6 mouse cellular contexts compared by ENCODE assay signal in the genomic region with DNA sequence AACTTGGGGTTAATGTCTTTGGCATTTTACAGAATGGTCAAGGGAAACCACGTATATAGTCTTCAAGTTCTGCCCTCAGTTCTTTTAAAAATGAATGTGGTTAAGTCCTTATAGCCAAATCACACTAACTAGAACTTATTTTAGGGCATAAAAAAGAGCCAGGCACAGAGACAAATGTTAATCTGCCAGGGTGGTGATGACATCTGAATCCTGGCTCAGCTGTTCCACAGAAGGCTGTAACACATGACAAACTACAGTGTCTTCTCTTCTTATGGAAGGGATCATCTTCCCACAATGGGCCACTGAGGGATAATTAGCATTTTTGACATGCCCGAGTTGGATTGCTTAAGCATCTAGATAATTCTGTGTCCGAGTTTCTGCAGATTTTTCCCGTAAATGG.
DNase-seq lines count a peak whose midpoint lies in the region; ATAC-seq and TF ChIP-seq lines count a peak whose summit lies in the region.
"Not testable (repeated sequence)": the region's sequence is repeated elsewhere in the genome, so short reads cannot be mapped to it uniquely, and the experiment has no call there.

No protein-coding gene starts in this region.

- intact Hi-C loops in left cerebral cortex, adult 2 months (cut with DNase I), result not testable (repeated sequence)

- H3K27me3 ChIP-seq in forebrain, embryonic 15.5 days, result not testable (repeated sequence)

- not testable (repeated sequence) for H3K4me1 ChIP-seq in forebrain, embryonic 15.5 days

- peak; percentile 73 for DNase-seq in brain, adult 2 months (ENCODE audit: low read depth, low spot score)
- DNase-seq in layer of hippocampus, adult 2 months (ENCODE audit: low spot score in 2 of 2), result peak in 1 of 2 experiments; percentile 45
- DNase-seq in layer of hippocampus, adult 9-10 months (ENCODE audit: low spot score), result peak; percentile 24
- not testable (repeated sequence) for DNase-seq in left cerebral cortex, adult 2 months (ENCODE audit: extremely low spot score in 1 of 2, low spot score in 2 of 2)

- H3K9ac ChIP-seq in forebrain, embryonic 15.5 days (replicated peaks), result not testable (repeated sequence)

- not testable (repeated sequence) for H3K36me3 ChIP-seq in forebrain, embryonic 15.5 days

- TF ChIP-seq CTCF in layer of hippocampus, adult 2 months (conservative IDR thresholded peaks at IDR 0.05); left cerebral cortex, adult 2 months (IDR thresholded peaks at IDR 0.05): not testable (repeated sequence)

- H3K4me3 ChIP-seq in forebrain, embryonic 15.5 days; layer of hippocampus, adult 2 months; left cerebral cortex, adult 2 months: not testable (repeated sequence)

- H3K9me3 ChIP-seq in forebrain, embryonic 15.5 days, result not testable (repeated sequence)

- WGBS in forebrain, embryonic 15.5 days, result 75% methylated on average over 3 of the region's 4 CpGs

- H3K4me2 ChIP-seq in forebrain, embryonic 15.5 days (replicated peaks), result not testable (repeated sequence)

- H3K27ac ChIP-seq in forebrain, embryonic 15.5 days (replicated peaks), result 0 out of 2 replicates have a peak overlapping the region, but pooled peaks have one; percentile 5
- H3K27ac ChIP-seq in layer of hippocampus, adult 2 months, result peak overlapping the region; percentile 43
- peak overlapping the region; percentile 70 for H3K27ac ChIP-seq in left cerebral cortex, adult 2 months

- not testable (repeated sequence) for ATAC-seq in forebrain, embryonic 15.5 days (replicated peaks)
- peak; percentile 61 for ATAC-seq in frontal cortex, adult (ENCODE audit: low TSS enrichment)

Comparison
In these comparisons a context has a peak if more than half of its experiments do, and no peak if none do; other contexts are left out.
1. H3K27ac ChIP-seq: peak in every context shown above with its lines; median percentile 70 in left cerebral cortex, adult 2 months; 43 in layer of hippocampus, adult 2 months; 5 in forebrain, embryonic 15.5 days.